Mouse (Mus musculus) olfactory bulb, adult 2 months (tissue): ENCODE results near the gene Msrb3.

Experiments
- CTCF ChIP-seq: fragments of 200-500 bp; IDR thresholded peaks from 2 replicates; pipeline ENCODE4 v1.5.1; 2012; ENCODE audit warnings: low read depth, mild to moderate bottlenecking, low read length, moderate library complexity; ENCODE audit not compliant: insufficient read depth
- POLR2A ChIP-seq: fragments of 200-500 bp; IDR thresholded peaks from 2 replicates; pipeline ENCODE4 v1.6.1; 2012; ENCODE audit warnings: mild to moderate bottlenecking, low read depth, low read length, moderate library complexity; ENCODE audit not compliant: insufficient read depth

DNA sequence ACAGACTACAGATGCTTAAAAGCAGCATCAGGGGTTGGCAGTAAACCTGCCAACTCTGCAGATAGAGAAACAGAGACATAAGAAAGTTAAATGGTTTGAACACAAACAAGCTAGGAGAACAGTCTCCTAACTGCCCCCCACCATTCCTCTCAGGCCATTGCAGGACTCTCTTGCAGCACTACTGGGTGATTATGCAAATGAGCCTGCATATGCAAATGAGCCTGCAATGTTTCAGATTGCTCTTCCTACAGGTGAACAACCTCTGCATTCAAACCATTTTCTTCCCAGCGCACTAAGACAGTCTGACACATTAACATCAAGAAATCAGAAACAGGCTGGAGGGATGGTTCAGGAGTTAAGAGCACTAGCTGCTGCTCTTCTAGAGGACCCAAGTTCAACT, 8.3 kb downstream of the Msrb3 start:
- TF ChIP-seq CTCF = no peak
- TF ChIP-seq POLR2A = no peak
